Mouse (Mus musculus) left cerebral cortex, postnatal 14 days (tissue): Measurements from ENCODE around the gene Spryd3. TPM values are rescaled to one million over a fixed set of nuclear protein-coding genes. Genes with fewer than 3 reads are reported as not detected.

Experiments used
- DNase-seq, 2 experiments: peaks; one replicate each; pipeline ENCODE4 v3.0.0; 2021 to 2022; ENCODE audit warnings: low spot score in 2 of 2, mixed read lengths in 1 of 2
- intact Hi-C: fragments of 180-260 bp; cut with DNase I; formaldehyde crosslinking; loops from one replicate; pipeline ENCODE4 v1.15.1; 2025
- total RNA-seq, 2 experiments: library from RNA; stranded (reverse); gene quantifications; 2 replicates each; pipeline ENCODE4 v1.2.3; 2021

Gene Spryd3
- total RNA-seq, 2 experiments from 2014 or later = 143 to 152 TPM

- DNase-seq = no peak
These were observed 14.5 kb upstream of the Spryd3 start, which contains the start of gene Soat2 for GRCm38 (mm10) chr15:102150301-102151135. Gene Soat2, plus strand, starts transcription at chr15:102150526.

GRCm38 (mm10) chr15:102149561-102149960 is 13.5 kb upstream of the Spryd3 start:
- intact Hi-C loops = loop anchor here (5.0 kb wide), 1 partner anchor 42 kb away; no protein-coding TSS in a partner anchor
- DNase-seq = no peak

More at GRCm38 (mm10) chr15:102150301-102151135, 14.5 kb upstream of the Spryd3 start, which contains the start of gene Soat2:
- intact Hi-C loops = no loop called here

DNA sequence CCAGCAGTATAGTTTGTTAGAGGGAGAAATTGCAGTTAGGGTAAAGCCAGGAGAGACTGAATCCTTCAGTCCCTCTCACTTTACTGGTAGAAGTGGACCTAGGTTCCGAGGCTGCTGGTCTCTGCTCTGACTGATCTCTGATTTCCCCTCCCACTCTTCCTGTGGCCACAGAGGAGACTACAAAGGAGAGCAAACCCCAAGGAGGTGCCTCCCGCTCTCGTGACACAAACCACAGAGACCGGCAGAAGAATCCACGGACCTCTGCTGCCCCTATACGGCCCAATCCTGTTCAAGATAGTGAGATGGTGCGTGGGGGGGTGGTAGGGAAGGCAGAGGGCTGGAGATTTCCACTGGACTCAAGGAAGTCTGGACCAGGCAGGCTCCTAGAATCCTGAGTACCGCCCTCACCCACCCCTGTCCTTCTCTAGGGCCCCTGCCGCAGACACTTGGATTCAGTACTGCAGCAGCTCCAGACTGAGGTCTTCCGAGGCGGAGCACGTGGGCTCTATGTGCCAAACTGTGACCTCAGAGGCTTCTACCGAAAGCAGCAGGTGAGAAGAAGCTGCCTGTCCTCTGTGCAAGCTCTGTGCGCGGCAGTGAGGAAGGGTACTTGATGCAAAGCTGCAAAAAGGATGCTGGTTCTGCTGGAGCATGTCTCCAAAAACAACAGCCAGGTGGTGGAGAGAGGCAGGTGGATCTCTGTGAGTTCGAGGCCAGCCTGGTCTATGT is 11.8 kb upstream of the Spryd3 start:
- intact Hi-C loops = loop anchor here (5.0 kb wide), 1 partner anchor 41 kb away; no protein-coding TSS in a partner anchor
- no peak for DNase-seq

GRCm38 (mm10) chr15:102146882-102147281 is 10.8 kb upstream of the Spryd3 start:
- peak; percentile 56 to 64 for DNase-seq
- intact Hi-C loops = loop anchor here (5.0 kb wide), 1 partner anchor 40 kb away; no protein-coding TSS in a partner anchor

- intact Hi-C loops = loop anchor here (5.0 kb wide), 1 partner anchor 39 kb away; no protein-coding TSS in a partner anchor
- DNase-seq = no peak
These were observed 10.1 kb upstream of the Spryd3 start for GRCm38 (mm10) chr15:102146089-102146488.

GRCm38 (mm10) chr15:102145330-102145729 is 9.3 kb upstream of the Spryd3 start:
- DNase-seq = peak; percentile 27 to 48
- intact Hi-C loops = loop anchor here (5.0 kb wide), 1 partner anchor 38 kb away; no protein-coding TSS in a partner anchor

DNA sequence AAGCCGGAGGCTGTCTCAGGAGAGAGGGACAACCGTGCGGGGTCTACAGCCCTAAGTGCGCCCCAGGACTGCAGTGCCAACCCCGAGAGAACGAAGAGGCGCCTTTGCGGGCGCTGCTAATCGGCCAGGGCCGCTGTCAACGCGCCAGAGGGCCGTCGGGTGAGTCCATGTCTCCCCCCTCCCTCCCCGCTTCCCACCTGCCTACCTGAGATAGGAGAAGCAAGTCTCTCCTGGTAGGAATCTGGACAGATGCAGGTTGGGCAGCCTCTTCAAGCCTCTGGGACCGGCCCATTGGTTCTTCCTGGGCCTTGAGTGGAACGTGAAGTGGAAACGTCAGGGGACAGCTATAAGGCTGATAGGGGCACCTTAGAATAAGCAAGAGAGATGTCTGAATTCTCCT is 8.7 kb upstream of the Spryd3 start:
- intact Hi-C loops = loop anchor here (5.0 kb wide), 1 partner anchor 37 kb away; no protein-coding TSS in a partner anchor

GRCm38 (mm10) chr15:102144274-102144711 is 8.3 kb upstream of the Spryd3 start, which contains the start of gene Igfbp6:
Gene Igfbp6, plus strand, starts transcription at chr15:102144362.
- intact Hi-C loops = no loop called here
- no peak for DNase-seq

More for the DNA sequence above, 8.7 kb upstream of the Spryd3 start:
- DNase-seq = no peak

DNA sequence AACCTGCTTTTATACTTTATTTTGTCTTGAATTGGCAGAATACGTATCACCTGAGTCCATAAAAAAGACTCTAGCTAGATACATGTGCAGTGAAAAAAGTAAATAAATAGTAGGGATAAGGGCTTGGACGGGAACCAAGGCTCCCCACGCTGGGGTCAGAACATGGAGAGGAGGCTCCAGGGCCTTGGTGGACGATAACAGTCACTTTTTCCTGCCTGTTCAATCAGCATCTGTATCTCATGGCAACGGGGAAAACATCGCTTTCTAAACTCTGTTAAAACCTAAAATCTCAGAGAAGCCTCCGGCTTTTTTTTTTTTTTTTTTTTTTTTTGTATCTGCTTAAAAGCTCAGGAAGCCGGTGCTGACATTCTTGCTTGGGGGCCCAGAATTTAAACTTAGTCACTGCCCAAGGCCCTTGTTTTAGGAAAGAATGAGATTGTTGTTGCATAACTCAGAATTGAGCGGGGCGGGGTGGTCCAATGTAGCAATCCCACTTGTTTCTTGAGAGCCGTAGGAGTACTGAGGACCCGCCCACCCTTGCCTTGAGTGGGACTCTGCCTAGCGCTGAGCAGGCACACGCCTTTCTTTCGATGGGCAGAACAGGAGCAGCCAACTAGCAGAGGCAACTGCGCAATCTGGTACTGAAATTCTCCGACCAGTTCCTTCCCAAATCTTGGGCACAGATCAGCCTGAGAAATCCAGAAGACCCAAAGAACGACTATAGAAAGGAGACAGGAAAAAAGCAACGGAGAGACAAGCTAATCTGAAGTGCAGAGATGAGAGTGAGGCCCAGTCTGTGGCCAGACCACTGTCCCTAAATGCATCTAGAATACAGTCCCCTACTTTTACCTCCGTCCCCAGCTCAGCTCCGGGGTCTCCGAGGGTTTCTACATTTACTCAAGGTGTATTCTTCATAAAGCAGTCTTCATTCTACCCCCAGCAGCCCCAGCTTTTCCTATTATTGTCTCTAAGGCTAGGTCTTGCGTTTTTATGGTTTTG is 7.2 kb upstream of the Spryd3 start:
- DNase-seq = no peak
- intact Hi-C loops = no loop called here

DNA sequence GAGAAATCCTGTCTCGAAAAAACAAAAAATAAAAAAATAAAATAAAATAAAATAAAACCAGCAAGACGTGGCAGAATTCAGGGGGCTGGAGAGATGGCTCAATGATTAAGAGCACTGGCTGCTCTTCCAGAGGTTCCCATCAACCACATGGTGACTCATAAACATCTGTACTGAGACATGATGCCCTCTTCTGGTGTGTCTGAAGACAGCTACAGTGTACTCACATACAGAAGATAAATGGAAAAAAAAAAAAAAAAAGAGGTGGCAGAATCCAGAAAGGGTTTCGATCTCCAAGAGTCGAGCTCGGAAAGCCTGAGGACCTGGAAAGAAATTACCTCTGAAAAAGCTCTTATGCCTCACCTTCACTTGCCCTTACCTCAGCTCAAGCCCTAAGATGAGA is 5.1 kb upstream of the Spryd3 start:
- DNase-seq = no peak
- intact Hi-C loops = no loop called here

- no peak for DNase-seq
- intact Hi-C loops = loop anchor here (2.0 kb wide), 1 partner anchor 27 kb away; no protein-coding TSS in a partner anchor
These were observed 409 bp downstream of the Spryd3 start for GRCm38 (mm10) chr15:102135522-102136128.

DNA sequence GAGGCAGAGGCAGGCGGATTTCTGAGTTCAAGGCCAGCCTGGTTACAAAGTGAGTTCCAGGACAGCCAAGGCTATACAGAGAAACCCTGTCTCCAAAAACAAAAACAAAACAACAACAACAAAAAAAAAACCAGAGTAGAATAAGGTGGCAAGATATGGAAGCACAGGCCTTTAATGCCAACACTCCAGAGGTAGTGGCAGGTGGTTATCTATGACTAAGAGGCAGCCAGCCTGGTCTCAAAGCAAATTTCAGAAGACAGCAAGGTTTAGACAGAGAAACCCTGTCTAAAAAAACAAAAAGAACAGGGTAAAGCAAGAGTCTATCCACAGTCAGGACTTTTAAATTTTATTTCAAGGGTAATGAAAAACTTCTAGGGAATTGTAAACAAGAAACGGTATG is 1.3 kb downstream of the Spryd3 start:
- DNase-seq = no peak
- intact Hi-C loops = loop anchor here (2.0 kb wide), 1 partner anchor 26 kb away; no protein-coding TSS in a partner anchor

DNA sequence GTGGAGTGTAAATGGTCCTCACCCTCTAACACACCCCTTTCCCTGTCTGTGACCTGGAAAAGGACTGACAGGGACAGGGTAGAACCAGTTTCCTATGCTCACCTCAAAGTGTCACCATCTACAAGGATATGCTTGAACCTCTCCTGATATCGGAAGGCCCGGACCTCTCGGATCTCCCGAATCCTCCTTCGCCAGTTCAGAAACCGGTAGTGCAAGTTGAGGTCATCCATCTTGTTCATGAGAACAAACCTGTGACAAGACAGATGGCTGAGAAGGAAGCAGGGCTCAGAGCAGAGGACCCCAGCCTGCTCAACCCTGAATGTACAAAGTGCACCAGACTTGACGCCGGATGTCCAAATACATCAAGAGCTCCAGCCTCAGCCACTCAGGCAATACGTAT is 2.7 kb downstream of the Spryd3 start:
- intact Hi-C loops = no loop called here
- no peak for DNase-seq

DNA sequence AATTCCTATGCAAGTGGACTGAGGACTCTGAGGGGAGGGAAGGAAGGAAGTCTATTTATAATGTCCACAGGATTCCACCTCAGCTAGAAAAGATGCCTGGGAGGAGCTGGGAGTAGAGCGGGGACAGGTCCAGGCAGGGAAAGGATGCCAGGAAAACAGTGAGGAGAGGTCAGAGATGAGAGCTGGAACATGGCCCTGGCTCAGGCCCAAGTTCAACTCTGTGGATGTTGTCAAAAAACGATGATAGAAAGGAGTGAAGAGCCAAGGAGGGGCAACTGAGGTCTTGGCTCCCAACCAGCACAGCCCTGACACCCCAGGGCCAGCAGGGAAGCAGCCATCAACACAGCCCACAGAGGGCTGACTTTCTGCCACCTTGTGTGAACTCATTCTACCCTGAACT is 9.7 kb downstream of the Spryd3 start:
- DNase-seq = no peak
- intact Hi-C loops = no loop called here

GRCm38 (mm10) chr15:102120530-102120929 is 15.5 kb downstream of the Spryd3 start:
- intact Hi-C loops = no loop called here
- DNase-seq = no peak

GRCm38 (mm10) chr15:102119831-102120170 is 16.2 kb downstream of the Spryd3 start:
- intact Hi-C loops = no loop called here
- no peak for DNase-seq

- no peak for DNase-seq
- intact Hi-C loops = no loop called here
These were observed 16.8 kb downstream of the Spryd3 start for GRCm38 (mm10) chr15:102119121-102119830.

DNA sequence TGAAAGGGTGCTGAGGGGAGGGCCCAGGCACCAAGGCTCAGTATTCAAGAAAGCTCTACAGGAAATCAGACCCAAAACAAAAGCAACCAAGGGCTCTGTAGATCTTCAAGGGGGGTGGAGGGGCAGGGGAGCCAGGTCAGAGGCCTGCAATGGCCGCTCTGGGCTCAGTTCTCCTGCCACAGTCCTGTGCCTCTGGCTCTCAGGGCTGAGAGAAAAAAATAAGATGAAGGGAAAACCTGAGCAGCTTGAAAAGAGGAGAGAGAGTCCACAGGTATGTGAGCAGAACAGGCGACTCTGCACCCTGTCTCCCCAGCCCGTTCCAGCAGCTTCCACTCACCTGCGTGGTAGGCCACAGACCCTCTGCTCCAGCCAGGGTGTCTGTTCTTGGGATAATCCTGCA is 17.4 kb downstream of the Spryd3 start:
- intact Hi-C loops = no loop called here
- DNase-seq = no peak
